Mouse (Mus musculus) mesoderm, embryonic 11.5 days (tissue): ENCODE measurements at regions not wholly inside any gene's neighbourhood (a gene's known extent, or its start where the extent isn't known, plus 50 kb on each side); places are given as distances from the start of the nearest gene placed in this dataset.

Source experiments
- DNase-seq: peaks from one replicate; pipeline ENCODE4 v3.0.0-alpha.2; 2012; ENCODE audit warnings: low read depth, low spot score

DNA sequence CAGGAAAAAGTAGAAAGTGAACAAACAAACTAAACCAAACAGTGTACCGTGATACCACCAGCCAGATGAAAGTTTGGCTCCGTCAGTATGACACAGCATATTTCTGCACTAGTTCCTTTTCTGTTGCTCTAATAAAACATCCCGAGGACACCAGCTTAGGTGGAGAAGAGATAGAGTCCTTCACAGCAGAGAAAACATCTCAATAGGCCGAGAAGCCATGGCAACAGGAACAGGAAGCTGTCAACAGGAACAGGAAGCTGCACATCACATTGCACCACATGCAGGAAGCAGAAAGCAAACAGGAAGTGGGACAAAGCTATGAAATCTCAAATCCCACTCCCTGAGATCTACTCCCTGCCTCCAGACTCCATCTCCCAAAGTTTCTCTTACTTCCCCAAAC, 71.4 kb upstream of the Gli2 start:
- no peak for DNase-seq

DNA sequence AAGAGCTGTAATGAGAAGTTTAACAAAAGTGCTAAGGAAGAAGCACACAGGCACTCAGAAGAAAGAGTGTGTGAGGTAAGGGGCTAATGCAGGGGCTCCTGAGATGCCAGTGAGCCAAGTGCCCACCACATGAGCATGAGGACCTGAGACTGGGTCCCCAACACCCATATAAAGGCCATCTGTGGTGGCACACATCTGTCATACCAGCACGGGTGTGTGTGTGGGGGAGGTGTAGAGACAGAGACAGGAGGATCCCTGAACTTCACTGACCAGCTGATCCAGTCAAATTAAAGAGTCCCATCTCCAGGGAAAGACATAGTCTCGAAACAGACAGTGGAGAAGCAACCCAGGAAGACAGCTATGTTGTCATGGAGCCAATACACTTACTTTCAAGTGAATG, 70.6 kb upstream of the Gli2 start:
- no peak for DNase-seq

DNA sequence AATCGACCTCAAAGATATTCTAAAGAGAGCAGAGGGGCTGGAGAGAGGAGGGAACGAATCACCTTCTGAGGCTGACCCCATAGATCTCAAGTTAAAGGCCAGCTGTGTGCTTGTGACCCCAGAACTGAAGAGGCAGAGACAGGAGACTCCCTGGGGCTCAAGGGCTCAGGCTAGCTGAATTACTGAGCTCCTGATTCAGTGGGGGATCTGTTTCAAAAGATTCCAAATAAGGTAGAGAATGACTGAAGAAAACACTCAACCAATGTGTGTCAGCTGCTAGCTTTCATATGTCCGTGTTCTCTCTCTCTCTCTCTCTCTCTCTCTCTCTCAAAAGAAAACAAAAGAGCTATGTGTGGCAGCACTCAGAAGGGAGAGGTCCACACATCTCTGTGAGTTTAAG, 70.0 kb upstream of the Gli2 start:
- DNase-seq = no peak

DNA sequence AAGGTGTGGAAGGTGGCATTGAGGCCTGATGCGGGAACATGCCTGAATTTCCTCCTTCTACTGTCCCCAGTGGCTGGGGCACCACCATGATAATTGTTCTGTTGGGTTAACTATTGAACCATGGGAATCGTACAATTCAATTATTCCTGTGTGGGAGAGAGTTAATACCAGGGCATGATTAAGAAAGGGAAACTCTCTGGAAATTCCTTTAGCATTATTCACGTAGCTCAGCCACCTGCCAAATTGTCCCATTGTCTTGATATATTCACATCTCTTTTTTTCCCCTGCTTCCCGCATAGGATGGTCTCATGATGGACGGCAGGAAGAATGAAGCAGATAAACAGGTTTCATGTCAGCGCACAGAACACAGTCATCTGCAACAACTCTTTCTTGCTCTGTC, 69.6 kb upstream of the Gli2 start:
- DNase-seq = no peak

DNA sequence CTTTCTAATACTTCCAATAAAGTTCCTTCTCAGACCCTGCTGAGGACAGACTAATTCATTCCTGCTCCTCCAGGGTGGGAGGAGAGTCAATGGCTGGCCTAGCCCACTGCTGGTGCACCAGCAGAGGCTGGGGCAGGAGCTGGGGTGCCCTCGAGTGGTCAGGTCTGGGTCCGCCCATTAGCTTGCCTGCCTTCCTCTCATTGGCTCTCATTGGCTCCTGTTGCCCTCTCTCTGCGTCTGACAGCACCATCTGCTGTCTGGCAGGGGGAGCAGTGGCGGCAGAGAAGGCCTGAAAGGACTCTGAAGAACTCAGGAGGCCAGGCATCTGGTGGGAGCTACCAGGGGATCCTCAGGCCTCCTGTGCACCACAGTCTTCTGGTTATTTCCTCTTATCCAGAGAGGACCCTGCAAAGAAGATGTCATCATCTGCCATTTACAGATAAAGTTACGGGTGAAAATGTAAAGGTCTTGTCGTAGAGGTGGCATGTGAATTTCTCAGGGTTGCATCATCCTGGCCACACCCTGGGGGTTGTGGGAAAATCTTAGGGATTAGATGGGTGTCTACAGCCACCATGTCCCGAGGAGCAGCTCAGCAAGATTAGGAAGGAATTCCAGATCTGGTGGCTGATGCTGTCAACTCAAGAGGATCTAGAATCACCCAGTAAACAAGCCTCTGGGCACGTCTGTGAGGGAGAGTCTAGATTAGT, 66.6 kb upstream of the Gli2 start:
- DNase-seq = peak; percentile 29

DNA sequence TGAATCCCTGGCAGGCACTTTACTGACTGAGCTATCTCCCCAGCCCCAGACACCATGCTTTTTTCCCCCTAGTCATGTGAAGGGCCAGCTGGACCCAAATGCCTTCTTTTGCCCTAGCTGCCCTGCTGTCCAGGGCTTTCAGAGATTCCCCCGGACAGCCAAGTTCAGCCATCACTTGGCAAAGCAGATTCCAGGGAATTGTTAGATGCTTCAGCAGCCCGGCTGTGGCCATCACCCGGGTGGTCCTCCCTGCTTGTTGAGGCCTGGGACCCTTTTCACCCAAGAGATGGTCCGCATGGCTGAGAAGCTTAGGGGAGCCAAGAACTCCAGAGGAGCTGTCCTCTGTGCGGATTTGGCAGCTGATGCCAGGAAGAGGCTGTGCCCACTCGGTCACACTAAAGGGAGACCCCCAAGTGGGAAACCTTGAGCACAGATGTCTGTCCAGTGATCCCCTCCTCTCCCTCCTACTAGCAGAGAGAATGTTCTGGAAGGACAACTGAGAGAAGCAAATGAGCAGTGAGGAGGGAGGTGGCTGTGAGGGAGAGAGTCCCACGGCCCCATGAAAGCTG, 61.8 kb upstream of the Gli2 start:
- DNase-seq = no peak

DNA sequence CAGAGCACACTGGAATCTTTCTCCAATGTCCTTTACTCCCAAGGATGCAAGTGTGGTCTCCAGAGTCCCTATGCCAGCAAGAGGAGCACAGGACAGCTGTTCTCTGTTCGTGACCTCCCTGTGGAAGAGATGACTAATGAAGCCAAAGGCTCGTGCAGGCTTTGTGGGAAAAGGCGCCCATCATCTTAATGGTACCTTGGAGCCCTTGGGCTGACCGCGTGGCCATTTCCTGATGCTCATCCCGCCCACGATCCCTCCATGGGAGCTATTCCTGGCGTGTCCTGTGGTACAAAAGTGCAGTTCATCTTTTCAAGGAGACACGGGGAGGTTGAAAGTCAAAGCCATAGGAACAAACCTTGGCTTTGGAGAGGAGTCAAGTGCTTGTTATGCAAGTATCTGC, 55.2 kb upstream of the Gli2 start:
- no peak for DNase-seq

DNA sequence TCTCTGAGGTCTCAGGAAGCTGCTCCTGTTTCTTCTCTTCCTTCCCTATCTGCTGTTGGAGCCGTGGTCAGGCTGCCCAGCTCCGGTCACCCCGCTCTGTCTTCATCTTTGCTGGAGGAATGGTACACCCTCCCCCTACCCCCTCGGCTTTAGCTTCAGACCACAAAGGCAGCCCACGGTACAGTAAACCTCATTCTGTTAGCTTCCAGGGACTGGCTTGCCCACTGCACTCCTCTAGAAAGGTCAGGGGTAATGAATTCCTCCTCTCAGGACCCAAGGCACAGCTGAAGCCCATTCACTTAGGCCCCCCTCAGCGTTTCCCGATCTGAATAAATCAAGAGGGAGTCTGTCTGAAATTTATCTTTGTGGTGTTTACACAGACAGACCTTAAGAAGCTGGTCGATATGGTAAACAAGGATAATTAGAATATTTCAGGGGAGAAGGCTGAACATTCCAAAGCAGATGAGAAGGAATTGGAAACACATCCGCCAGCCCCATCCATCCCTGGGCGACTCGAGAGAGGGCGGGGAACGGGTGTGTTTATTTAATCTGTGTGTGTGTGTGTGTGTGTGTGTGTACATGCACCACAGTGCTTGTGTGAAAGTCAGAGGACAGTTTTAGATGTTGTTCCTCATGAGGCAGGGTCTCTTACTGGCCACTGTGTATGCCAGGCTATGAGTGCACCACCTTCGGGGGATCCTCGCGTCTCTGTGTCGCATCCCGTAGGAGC, 53.0 kb upstream of the Gli2 start:
- DNase-seq = peak; percentile 25
